Mouse (Mus musculus) myocyte (in vitro differentiated cells): ENCODE measurements around the gene Gimap7.

ENCODE experiments used
- E2F4 ChIP-seq: IDR thresholded peaks from one replicate; pipeline ENCODE4 v1.6.1; 2011; ENCODE audit warnings: mild to moderate bottlenecking, control low read depth, moderate library complexity; ENCODE audit not compliant: insufficient read depth
- MYOG ChIP-seq, 3 experiments: IDR thresholded peaks; one replicate each; pipeline ENCODE4 v1.6.1; 2011; ENCODE audit warnings: control low read depth in 2 of 3, low read depth in 2 of 3, mild to moderate bottlenecking in 2 of 3; ENCODE audit not compliant: insufficient read length in 2 of 3, control insufficient read depth in 1 of 3, insufficient read depth in 1 of 3
- POLR2A ChIP-seq: IDR thresholded peaks from one replicate; pipeline ENCODE4 v1.6.1; 2011; ENCODE audit warnings: low read depth, mild to moderate bottlenecking, control low read depth, moderate library complexity; ENCODE audit not compliant: insufficient read length
- POLR2AphosphoS2 ChIP-seq: IDR thresholded peaks from one replicate; pipeline ENCODE4 v1.6.1; 2011; ENCODE audit warnings: low read depth, control low read depth; ENCODE audit not compliant: insufficient read length
- REST ChIP-seq: IDR thresholded peaks from one replicate; pipeline ENCODE4 v1.6.1; 2011; ENCODE audit warnings: mild to moderate bottlenecking, control low read depth, moderate library complexity; ENCODE audit not compliant: insufficient read depth, insufficient read length

GRCm38 (mm10) chr6:48679701-48680100, 38.7 kb upstream of the Gimap7 start:
- TF ChIP-seq POLR2AphosphoS2 (no peak), MYOG (IDR thresholded peaks at IDR 0.05; ENCODE audit: control insufficient read depth in 1 of 3, insufficient read depth in 1 of 3, insufficient read length in 2 of 3, low read depth in 2 of 3) (no peak), POLR2A (no peak), E2F4 (no peak), REST (no peak)
